In the genomic region with DNA sequence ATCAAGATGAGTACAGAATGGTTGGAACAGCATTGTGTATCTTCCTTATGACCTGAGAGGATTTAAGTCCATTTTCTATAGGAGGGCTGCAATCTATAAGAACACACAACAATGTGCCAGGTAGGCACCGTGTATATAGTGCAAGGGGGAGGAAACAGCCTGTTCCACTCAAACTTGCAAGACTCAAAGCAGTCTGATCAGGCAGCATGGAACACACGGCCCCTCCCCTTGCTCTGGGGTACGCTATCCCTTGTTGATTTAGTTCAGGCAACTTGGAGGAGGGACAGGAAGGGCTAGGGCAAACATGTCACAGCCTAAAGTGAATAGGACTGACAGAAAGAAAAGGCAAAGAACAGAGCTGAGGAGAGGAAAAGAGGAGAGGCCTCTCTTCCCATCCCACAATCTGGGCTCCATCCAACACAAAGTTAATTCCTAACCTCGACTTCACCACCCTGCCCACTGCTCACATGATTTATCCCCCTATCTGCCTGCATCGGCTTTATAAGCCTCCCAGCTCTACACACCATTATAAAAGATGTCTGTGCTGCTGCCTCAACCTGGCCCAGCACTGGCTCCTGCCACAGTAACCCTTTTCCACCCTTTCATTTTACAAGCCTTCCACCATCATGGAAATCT, we compare ENCODE assay signal across 13 mouse cellular contexts.
DNase-seq lines count a peak whose midpoint lies in the region; ATAC-seq and TF ChIP-seq lines count a peak whose summit lies in the region.
"Had no signal": no experiment of that assay in that cellular context is flagged by ENCODE, and none has a peak within 500 bp of the region (broad histone marks: within the 10 kb centered on the region; RNA-seq: fewer than 3 reads in every experiment).

No protein-coding gene starts in this region.

- 0 out of 2 replicates have a peak, but pooled peaks have one; percentile 21 for ATAC-seq in lung, embryonic 14.5 days (ENCODE audit: insufficient read depth)
- ATAC-seq in stomach, embryonic 15.5 days (ENCODE audit: insufficient read depth, low FRiP score, low read depth): peak; percentile 76
- ATAC-seq in midbrain, postnatal 0 days (ENCODE audit: low FRiP score): no peak
- ATAC-seq: activated CD4-positive, CD25-positive, alpha-beta regulatory T cell, adult 4 months had no signal

- no peaks in the 10 kb centered on the region for H3K36me3 ChIP-seq in lung, embryonic 14.5 days (ENCODE audit: insufficient read depth)
- no peaks in the 10 kb centered on the region for H3K36me3 ChIP-seq in kidney, adult 2 months (ENCODE audit: control insufficient read depth, insufficient read depth, low read length)
- H3K36me3 ChIP-seq in stomach, embryonic 15.5 days: no peaks in the 10 kb centered on the region
- H3K36me3 ChIP-seq in midbrain, postnatal 0 days (ENCODE audit: insufficient read depth, low read length): no peaks in the 10 kb centered on the region

- H3K27me3 ChIP-seq in lung, embryonic 14.5 days (ENCODE audit: insufficient read depth, low read length): no peaks in the 10 kb centered on the region
- no peaks in the 10 kb centered on the region for H3K27me3 ChIP-seq in kidney, adult 2 months (replicated peaks; ENCODE audit: control insufficient read depth, insufficient read depth, low read length)
- H3K27me3 ChIP-seq in stomach, embryonic 15.5 days (replicated peaks): no peaks in the 10 kb centered on the region
- 0 out of 2 replicates have a peak, but pooled peaks cover 6% of the 10 kb centered on the region for H3K27me3 ChIP-seq in midbrain, postnatal 0 days (ENCODE audit: insufficient read depth, low read length)

- H3K4me2 ChIP-seq in lung, embryonic 14.5 days: no peak overlapping the region
- H3K4me2 ChIP-seq in stomach, embryonic 15.5 days: no peak overlapping the region
- no peak overlapping the region for H3K4me2 ChIP-seq in midbrain, postnatal 0 days (ENCODE audit: low read depth, low read length, poor library complexity, severe bottlenecking)
- H3K4me2 ChIP-seq: midbrain, embryonic 11.5 days had no signal

- WGBS in lung, embryonic 14.5 days: 16% methylated on average over 5 of the region's 5 CpGs
- WGBS in lung, adult 2 months: 23% methylated on average over 5 of the region's 5 CpGs
- 11% methylated on average over 5 of the region's 5 CpGs for WGBS in kidney, adult 2 months
- WGBS in stomach, embryonic 15.5 days: 14% methylated on average over 5 of the region's 5 CpGs
- 51% methylated on average over 5 of the region's 5 CpGs for WGBS in midbrain, postnatal 0 days

- H3K9ac ChIP-seq in lung, embryonic 14.5 days: no peak overlapping the region
- no peak overlapping the region for H3K9ac ChIP-seq in stomach, embryonic 15.5 days
- H3K9ac ChIP-seq in midbrain, postnatal 0 days (replicated peaks; ENCODE audit: low read length, poor library complexity, severe bottlenecking): no peak overlapping the region

- DNase-seq in lung, embryonic 14.5 days: peak; percentile 11
- no peak for DNase-seq in lung, adult 2 months
- peak; percentile 87 for DNase-seq in kidney, adult 2 months
- peak; percentile 34 for DNase-seq in kidney, postnatal 10 days
- no peak for DNase-seq in midbrain, postnatal 0 days (ENCODE audit: low spot score)
- no peak for DNase-seq in frontal cortex, postnatal 14 days (ENCODE audit: low spot score in 2 of 2)
- DNase-seq: gastrocnemius, postnatal 14 days; lung, adult 18-20 months; right cerebral cortex, postnatal 14 days; thymus, postnatal 36 days had no signal

- H3K9me3 ChIP-seq in lung, embryonic 14.5 days (ENCODE audit: low read depth, low read length): no peaks in the 10 kb centered on the region
- H3K9me3 ChIP-seq in stomach, embryonic 15.5 days: no peaks in the 10 kb centered on the region
- no peaks in the 10 kb centered on the region for H3K9me3 ChIP-seq in midbrain, postnatal 0 days (ENCODE audit: low read length)

- no peak overlapping the region for H3K4me3 ChIP-seq in lung, embryonic 14.5 days (ENCODE audit: low read depth, low read length)
- H3K4me3 ChIP-seq in lung, adult 2 months (replicated peaks; ENCODE audit: extremely low read depth, low read depth, low read length): no peak overlapping the region
- H3K4me3 ChIP-seq in kidney, adult 2 months (ENCODE audit: insufficient read depth, low read depth, low read length): no peak overlapping the region
- no peak overlapping the region for H3K4me3 ChIP-seq in stomach, embryonic 15.5 days (replicated peaks)
- H3K4me3 ChIP-seq in midbrain, postnatal 0 days (ENCODE audit: low read depth, low read length): no peak overlapping the region

- TF ChIP-seq POLR2A in lung, adult 2 months (IDR thresholded peaks at IDR 0.05; ENCODE audit: borderline replicate concordance, extremely low read depth, low read depth, low read length): no peak
- TF ChIP-seq POLR2A in kidney, adult 2 months (IDR thresholded peaks at IDR 0.05; ENCODE audit: low read depth, low read length): no peak

- 0 out of 2 replicates have a peak overlapping the region, but pooled peaks have one; percentile 13 for H3K27ac ChIP-seq in lung, embryonic 14.5 days (ENCODE audit: low read depth)
- H3K27ac ChIP-seq in kidney, adult 2 months (ENCODE audit: insufficient read depth, low read depth, low read length): 0 out of 2 replicates have a peak overlapping the region, but pooled peaks have one; percentile 39
- peak overlapping the region; percentile 81 for H3K27ac ChIP-seq in stomach, embryonic 15.5 days
- no peak overlapping the region for H3K27ac ChIP-seq in midbrain, postnatal 0 days (ENCODE audit: low read depth, low read length)

- no peak for TF ChIP-seq CTCF in lung, embryonic 14.5 days (IDR thresholded peaks at IDR 0.05; ENCODE audit: low read depth)
- TF ChIP-seq CTCF in lung, adult 2 months (IDR thresholded peaks at IDR 0.05; ENCODE audit: insufficient read depth, low read length): no peak
- no peak for TF ChIP-seq CTCF in kidney, adult 2 months (conservative IDR thresholded peaks at IDR 0.05; ENCODE audit: insufficient read depth, insufficient read length, low read depth, low read length)
- TF ChIP-seq CTCF in midbrain, postnatal 0 days (IDR thresholded peaks at IDR 0.05): no peak

- no peaks in the 10 kb centered on the region for H3K4me1 ChIP-seq in lung, embryonic 14.5 days (ENCODE audit: insufficient read depth)
- no peaks in the 10 kb centered on the region for H3K4me1 ChIP-seq in lung, adult 2 months (ENCODE audit: control insufficient read depth, insufficient read depth, low read length)
- peaks cover 12% of the 10 kb centered on the region for H3K4me1 ChIP-seq in kidney, adult 2 months (ENCODE audit: control insufficient read depth, insufficient read depth, low read length)
- H3K4me1 ChIP-seq in stomach, embryonic 15.5 days: peaks cover 16% of the 10 kb centered on the region
- no peaks in the 10 kb centered on the region for H3K4me1 ChIP-seq in midbrain, postnatal 0 days (ENCODE audit: insufficient read depth, low read length)

Comparison
In these comparisons a context has a peak if more than half of its experiments do, and no peak if none do; other contexts are left out.
1. DNase-seq: peak in lung, embryonic 14.5 days (single experiment), kidney, adult 2 months (single experiment) and kidney, postnatal 10 days (single experiment); none in lung, adult 2 months (single experiment), midbrain, postnatal 0 days (single experiment) and frontal cortex, postnatal 14 days (0 of 2).